Mouse (Mus musculus): Measurements from ENCODE around the gene Ccnk. TPM values are rescaled to one million over a fixed set of nuclear protein-coding genes. Genes with fewer than 3 reads are reported as not detected.

Gene Ccnk
- total RNA-seq, 2 experiments from 2014 or later = 30.4 to 33.4 TPM

GRCm38 (mm10) chr12:108168909-108169308 is 10.5 kb upstream of the Ccnk start:
- Histone ChIP-seq H3K4me3 (no peak overlapping the region), H3K27ac (no peak overlapping the region)
- TF ChIP-seq CTCF (IDR thresholded peaks at IDR 0.05) = no peak
- intact Hi-C loops (cut with DNase I) = no loop called here
- DNase-seq (ENCODE audit: extremely low spot score in 1 of 2, low spot score in 2 of 2) = no peak

- H3K27ac ChIP-seq = no peak overlapping the region
- no peak overlapping the region for H3K4me3 ChIP-seq
- DNase-seq (ENCODE audit: extremely low spot score in 1 of 2, low spot score in 2 of 2) = no peak
- no peak for TF ChIP-seq CTCF (IDR thresholded peaks at IDR 0.05)
- intact Hi-C loops (cut with DNase I) = no loop called here
These were observed 8.9 kb upstream of the Ccnk start for GRCm38 (mm10) chr12:108170467-108170866.

- no peak for TF ChIP-seq CTCF (IDR thresholded peaks at IDR 0.05)
- intact Hi-C loops (cut with DNase I) = no loop called here
These were observed 8.0 kb upstream of the Ccnk start for GRCm38 (mm10) chr12:108171336-108171735.

GRCm38 (mm10) chr12:108172639-108173038 is 6.7 kb upstream of the Ccnk start:
- TF ChIP-seq CTCF (IDR thresholded peaks at IDR 0.05) = no peak
- Histone ChIP-seq H3K4me3 (no peak overlapping the region), H3K27ac (no peak overlapping the region)
- no peak for DNase-seq (ENCODE audit: extremely low spot score in 1 of 2, low spot score in 2 of 2)
- intact Hi-C loops (cut with DNase I) = no loop called here

More at GRCm38 (mm10) chr12:108171336-108171735, 8.0 kb upstream of the Ccnk start:
- Histone ChIP-seq H3K27ac (no peak overlapping the region), H3K4me3 (no peak overlapping the region)
- DNase-seq (ENCODE audit: extremely low spot score in 1 of 2, low spot score in 2 of 2) = no peak

- intact Hi-C loops (cut with DNase I) = no loop called here
- no peak overlapping the region for H3K4me3 ChIP-seq
- DNase-seq (ENCODE audit: extremely low spot score in 1 of 2, low spot score in 2 of 2) = no peak
- H3K27ac ChIP-seq = no peak overlapping the region
- TF ChIP-seq CTCF (IDR thresholded peaks at IDR 0.05) = no peak
These were observed 4.5 kb upstream of the Ccnk start for GRCm38 (mm10) chr12:108174606-108175505.

GRCm38 (mm10) chr12:108176366-108176765 is 3.0 kb upstream of the Ccnk start:
- DNase-seq (ENCODE audit: extremely low spot score in 1 of 2, low spot score in 2 of 2) = no peak
- no peak for TF ChIP-seq CTCF (IDR thresholded peaks at IDR 0.05)
- intact Hi-C loops (cut with DNase I) = no loop called here
- H3K27ac ChIP-seq = no peak overlapping the region
- no peak overlapping the region for H3K4me3 ChIP-seq

GRCm38 (mm10) chr12:108178331-108179245 is 791 bp upstream of the Ccnk start:
- Histone ChIP-seq H3K4me3 (peak overlapping the region; percentile 81), H3K27ac (peak overlapping the region; percentile 92)
- TF ChIP-seq CTCF (IDR thresholded peaks at IDR 0.05) = no peak; the same call in 1 of the 2 replicates
- peak; percentile 61 to 80 for DNase-seq (ENCODE audit: extremely low spot score in 1 of 2, low spot score in 2 of 2)
- intact Hi-C loops (cut with DNase I) = no loop called here

- intact Hi-C loops (cut with DNase I) = no loop called here
These were observed 296 bp upstream of the Ccnk start, which contains the start of gene Setd3 for GRCm38 (mm10) chr12:108179246-108179320. Gene Setd3 (minus strand): TSS chr12:108179314.

GRCm38 (mm10) chr12:108181716-108182115 is 2.3 kb downstream of the Ccnk start:
- H3K4me3 ChIP-seq = no peak overlapping the region
- H3K27ac ChIP-seq = no peak overlapping the region
- DNase-seq (ENCODE audit: extremely low spot score in 1 of 2, low spot score in 2 of 2) = no peak
- no peak for TF ChIP-seq CTCF (IDR thresholded peaks at IDR 0.05)
- intact Hi-C loops (cut with DNase I) = no loop called here

More at GRCm38 (mm10) chr12:108179246-108179320, 296 bp upstream of the Ccnk start, which contains the start of gene Setd3:
- Histone ChIP-seq H3K27ac (peak within 1 kb of the TSS; percentile 92), H3K4me3 (peak within 1 kb of the TSS; percentile 91)
- no peak for TF ChIP-seq CTCF (IDR thresholded peaks at IDR 0.05)
- no peak for DNase-seq (ENCODE audit: extremely low spot score in 1 of 2, low spot score in 2 of 2)

- intact Hi-C loops (cut with DNase I) = no loop called here
- Histone ChIP-seq H3K4me3 (no peak overlapping the region), H3K27ac (no peak overlapping the region)
- peak; percentile 2; the same call in 1 of the 2 replicates for TF ChIP-seq CTCF (IDR thresholded peaks at IDR 0.05)
- no peak for DNase-seq (ENCODE audit: extremely low spot score in 1 of 2, low spot score in 2 of 2)
These were observed 8.2 kb downstream of the Ccnk start for GRCm38 (mm10) chr12:108187541-108188091.

GRCm38 (mm10) chr12:108193878-108194277 is 14.5 kb downstream of the Ccnk start:
- Histone ChIP-seq H3K27ac (peak overlapping the region; percentile 28; the same call in 1 of the 2 replicates), H3K4me3 (no peak overlapping the region)
- DNase-seq (ENCODE audit: extremely low spot score in 1 of 2, low spot score in 2 of 2) = no peak
- intact Hi-C loops (cut with DNase I) = no loop called here
- TF ChIP-seq CTCF (IDR thresholded peaks at IDR 0.05) = no peak

- no peak for TF ChIP-seq CTCF (IDR thresholded peaks at IDR 0.05)
- Histone ChIP-seq H3K4me3 (no peak overlapping the region), H3K27ac (no peak overlapping the region)
- DNase-seq (ENCODE audit: extremely low spot score in 1 of 2, low spot score in 2 of 2) = peak in 1 of 2 experiments; percentile 12
- intact Hi-C loops (cut with DNase I) = no loop called here
These were observed 16.4 kb downstream of the Ccnk start for GRCm38 (mm10) chr12:108195761-108196160.
